Mouse (Mus musculus) G1E (cell line): ENCODE measurements at regions not wholly inside any gene's neighbourhood (a gene's known extent, or its start where the extent isn't known, plus 50 kb on each side); places are given as distances from the start of the nearest gene placed in this dataset.

ENCODE experiments used
- CTCF ChIP-seq: IDR thresholded peaks from 2 replicates; pipeline ENCODE4 v1.5.1; 2012; ENCODE audit warnings: low read depth, low read length, inconsistent platforms, mixed read lengths
- GATA1 ChIP-seq: IDR thresholded peaks from 2 replicates; pipeline ENCODE4 v1.6.1; 2012; ENCODE audit warnings: borderline replicate concordance, low read length, inconsistent platforms, mixed read lengths
- TAL1 ChIP-seq: conservative IDR thresholded peaks from 2 replicates; pipeline ENCODE4 v1.6.1; 2012; ENCODE audit warnings: low read depth, low read length, inconsistent platforms, mixed read lengths

- 0 out of 2 replicates have a peak, but pooled peaks have one; percentile 7 for TF ChIP-seq CTCF
- TF ChIP-seq GATA1, result no peak
- no peak for TF ChIP-seq TAL1
Observed at GRCm38 (mm10) chr6:14585827-14586226, 169.2 kb downstream of the Ppp1r3a start.
